1 mouse cellular context compared by ENCODE assay signal in the genomic region with DNA sequence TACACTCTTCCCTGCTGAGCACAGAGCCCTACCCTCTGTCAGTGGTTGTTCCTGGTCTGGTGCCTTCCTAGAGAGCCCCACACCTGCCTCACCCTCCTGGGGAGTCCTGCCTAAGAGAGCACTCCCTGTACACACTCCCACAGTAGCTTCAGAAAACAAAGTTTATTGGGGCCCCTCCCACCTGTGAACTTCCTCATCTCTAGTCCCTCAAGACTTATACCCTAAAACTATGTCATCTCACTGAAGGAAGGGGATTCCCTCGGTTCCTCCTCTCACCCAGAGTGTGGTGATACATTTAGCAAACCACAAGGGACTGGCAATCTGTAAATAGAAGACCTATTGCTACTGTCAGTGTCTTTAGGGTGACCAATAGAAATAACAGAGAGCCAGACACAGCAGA.
A peak's percentile ranks its signal among the peaks of the same experiment; 100 is the strongest.
TF ChIP-seq lines count a peak whose summit lies in the region.

No protein-coding gene starts in this region.

TF ChIP-seq in CH12.LX, 34 proteins besides CTCF, POLR2A, EP300 and RAD21 (continued from another document):
- 0 out of 2 replicates have a peak, but pooled peaks have one; percentile 47 for TF ChIP-seq KAT2A (IDR thresholded peaks at IDR 0.05; ENCODE audit: insufficient replicate concordance, low read length)
- peak; percentile 64; the same call in 1 of the 2 replicates for TF ChIP-seq MXI1 (IDR thresholded peaks at IDR 0.05; ENCODE audit: low read depth, low read length)
- peak; percentile 55 for TF ChIP-seq TCF12 (IDR thresholded peaks at IDR 0.05; ENCODE audit: low read depth, low read length)
- TF ChIP-seq POLR2AphosphoS2 (IDR thresholded peaks at IDR 0.05; ENCODE audit: low read depth, low read length), result no peak
- TF ChIP-seq CHD1 (IDR thresholded peaks at IDR 0.05; ENCODE audit: low read depth, low read length), result no peak
- TF ChIP-seq ZMIZ1 (IDR thresholded peaks at IDR 0.05; ENCODE audit: low read depth, low read length), result no peak
- TF ChIP-seq MEF2A (IDR thresholded peaks at IDR 0.05; ENCODE audit: borderline replicate concordance, low read depth, low read length), result peak; percentile 93
- peak; percentile 26; the same call in 1 of the 2 replicates for TF ChIP-seq JUND (conservative IDR thresholded peaks at IDR 0.05; ENCODE audit: low read depth, low read length)
- peak; percentile 92 for TF ChIP-seq ETS1 (conservative IDR thresholded peaks at IDR 0.05; ENCODE audit: low read depth, low read length)
- TF ChIP-seq IRF4 (IDR thresholded peaks at IDR 0.05; ENCODE audit: low read depth, low read length), result peak; percentile 71
- 0 out of 2 replicates have a peak, but pooled peaks have one; percentile 37 for TF ChIP-seq MYC (IDR thresholded peaks at IDR 0.05; ENCODE audit: low read depth, low read length)
- TF ChIP-seq ZNF384 (IDR thresholded peaks at IDR 0.05; ENCODE audit: low read depth, low read length), result no peak; the same call in 1 of the 2 replicates
- TF ChIP-seq MAZ (IDR thresholded peaks at IDR 0.05; ENCODE audit: low read depth, low read length), result peak; percentile 59; the same call in 1 of the 2 replicates
- TF ChIP-seq MAFK (IDR thresholded peaks at IDR 0.05; ENCODE audit: insufficient replicate concordance, low read length), result no peak
- TF ChIP-seq MAX (IDR thresholded peaks at IDR 0.05; ENCODE audit: low read length), result 0 out of 2 replicates have a peak, but pooled peaks have one; percentile 44
TF ChIP-seq in CH12.LX: peak in this region for 18.
